Mouse (Mus musculus): Measurements from ENCODE around the gene Nmnat3.
A peak's percentile ranks its signal among the peaks of the same experiment; 100 is the strongest.

The Nmnat3 gene

GRCm38 (mm10) chr9:98420666-98421065 is 133.4 kb downstream of the Nmnat3 start:
- DNase-seq (ENCODE audit: low spot score in 2 of 2): no peak

DNA sequence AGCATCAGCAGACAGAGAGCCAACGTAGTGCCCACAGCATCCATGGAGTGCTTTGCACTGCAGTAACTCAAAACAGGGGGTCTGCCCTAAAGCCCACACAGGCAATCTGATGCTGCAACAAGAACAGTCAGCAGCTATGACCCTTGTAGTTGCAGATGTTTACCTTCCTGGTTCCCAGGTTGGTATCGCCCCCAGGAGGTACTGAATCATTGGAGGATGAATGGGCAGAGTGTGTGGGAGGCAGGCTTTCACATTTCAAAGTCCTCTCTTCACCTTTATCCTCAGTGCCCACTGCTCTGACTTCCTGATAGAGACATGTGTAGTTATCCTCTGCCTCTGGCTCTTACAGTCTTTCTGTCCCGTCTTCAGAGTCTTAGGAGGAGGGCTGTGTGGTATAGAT is 134.7 kb downstream of the Nmnat3 start:
- no peak for DNase-seq (ENCODE audit: low spot score in 2 of 2)

GRCm38 (mm10) chr9:98422656-98423055 is 135.4 kb downstream of the Nmnat3 start, which contains the start of gene Rbp1:
TSS of gene Rbp1 (plus strand) at chr9:98422961.
- DNase-seq (ENCODE audit: low spot score in 2 of 2): no peak

DNA sequence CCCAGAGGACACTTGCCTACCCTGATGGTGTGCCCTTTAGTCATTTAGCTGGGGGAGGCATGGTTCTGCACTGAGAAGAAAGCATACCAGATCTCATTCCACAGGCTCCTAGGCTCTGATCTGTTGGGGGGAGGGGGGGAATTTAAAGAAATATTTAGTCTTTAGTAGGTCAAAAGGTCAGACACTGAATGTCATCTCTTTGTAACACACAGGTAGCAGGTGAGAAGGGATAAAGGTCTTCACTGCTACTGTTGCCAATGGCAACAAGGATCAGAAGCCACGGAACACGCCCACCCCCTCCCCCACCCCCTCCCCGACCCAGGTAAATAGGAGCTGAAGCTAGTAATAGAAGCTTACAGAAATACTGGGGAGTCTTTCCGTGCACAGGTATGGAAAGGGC is 136.5 kb downstream of the Nmnat3 start:
- no peak for DNase-seq (ENCODE audit: low spot score in 2 of 2)

GRCm38 (mm10) chr9:98424291-98424690 is 137.1 kb downstream of the Nmnat3 start:
- no peak for DNase-seq (ENCODE audit: low spot score in 2 of 2)

DNA sequence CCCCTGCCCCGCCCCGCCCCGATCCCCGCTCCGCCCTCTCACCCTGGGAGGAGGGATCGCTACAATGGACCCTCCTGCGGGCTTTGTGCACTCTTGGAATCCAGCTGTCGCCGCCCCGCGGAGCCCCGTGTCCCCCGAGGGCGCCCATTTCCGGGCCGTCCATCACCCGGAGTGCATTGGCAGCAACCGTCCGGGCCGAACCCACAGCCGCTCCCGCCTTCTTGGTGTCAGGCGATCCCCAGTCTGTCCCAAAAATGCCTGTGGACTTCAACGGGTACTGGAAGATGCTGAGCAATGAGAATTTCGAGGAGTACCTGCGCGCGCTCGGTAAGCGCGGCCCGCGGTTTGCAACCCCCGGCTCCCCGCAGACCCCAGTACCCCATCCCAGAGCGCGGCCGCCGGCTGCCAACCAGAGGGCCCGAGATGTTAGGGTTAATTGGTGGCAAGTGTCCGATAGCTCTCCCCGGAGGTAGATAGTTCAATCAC is 137.5 kb downstream of the Nmnat3 start:
- peak in 1 of 2 experiments; percentile 9 for DNase-seq (ENCODE audit: low spot score in 2 of 2)

DNA sequence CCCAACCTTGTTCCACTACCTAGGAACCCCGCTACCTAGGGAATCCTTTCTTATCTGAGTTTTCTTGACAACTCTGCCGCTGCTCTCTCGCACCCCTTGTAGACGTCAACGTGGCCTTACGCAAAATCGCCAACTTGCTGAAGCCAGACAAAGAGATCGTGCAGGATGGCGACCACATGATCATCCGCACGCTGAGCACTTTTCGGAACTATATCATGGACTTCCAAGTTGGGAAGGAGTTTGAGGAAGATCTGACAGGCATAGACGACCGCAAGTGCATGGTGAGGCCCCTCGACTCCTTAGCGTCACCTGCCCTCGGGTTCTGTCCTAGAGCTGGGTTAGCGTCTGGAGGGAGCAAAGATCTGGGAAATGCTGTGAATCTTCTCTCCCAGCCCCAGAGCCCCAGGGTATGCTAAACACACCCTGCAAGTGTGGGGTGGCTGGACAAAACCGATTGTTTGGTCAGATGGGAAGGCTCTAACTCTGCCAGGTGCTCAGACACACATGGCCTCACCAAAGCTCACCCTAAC is 138.2 kb downstream of the Nmnat3 start:
- DNase-seq (ENCODE audit: low spot score in 2 of 2): no peak

GRCm38 (mm10) chr9:98427906-98428517 is 140.8 kb downstream of the Nmnat3 start:
- no peak for DNase-seq (ENCODE audit: low spot score in 2 of 2)

DNA sequence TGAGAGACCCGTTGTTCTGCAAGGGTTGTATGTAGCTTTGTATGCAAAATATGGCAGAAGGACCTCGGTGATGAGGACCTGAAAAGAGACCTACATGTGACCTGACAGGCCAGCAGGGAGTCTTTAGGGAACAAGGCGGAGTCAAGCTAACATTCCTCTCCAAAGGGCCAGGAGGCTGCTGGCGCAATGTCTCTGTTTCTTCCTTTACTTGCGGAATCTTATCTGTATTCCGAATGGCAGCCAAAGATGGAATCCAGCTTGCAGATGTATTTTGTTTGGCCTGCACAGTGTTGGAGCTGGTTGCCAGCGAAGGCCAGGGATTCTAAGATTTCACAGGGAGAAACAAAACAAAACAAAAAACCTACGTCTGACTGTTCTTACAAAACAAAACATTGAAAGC is 141.5 kb downstream of the Nmnat3 start:
- no peak for DNase-seq (ENCODE audit: low spot score in 2 of 2)

GRCm38 (mm10) chr9:98429806-98430205 is 142.6 kb downstream of the Nmnat3 start:
- DNase-seq (ENCODE audit: low spot score in 2 of 2): no peak

- no peak for DNase-seq (ENCODE audit: low spot score in 2 of 2)
Observed at GRCm38 (mm10) chr9:98430528-98430927, 143.3 kb downstream of the Nmnat3 start.

- no peak for DNase-seq (ENCODE audit: low spot score in 2 of 2)
Observed at GRCm38 (mm10) chr9:98433021-98433420, 145.8 kb downstream of the Nmnat3 start.

DNA sequence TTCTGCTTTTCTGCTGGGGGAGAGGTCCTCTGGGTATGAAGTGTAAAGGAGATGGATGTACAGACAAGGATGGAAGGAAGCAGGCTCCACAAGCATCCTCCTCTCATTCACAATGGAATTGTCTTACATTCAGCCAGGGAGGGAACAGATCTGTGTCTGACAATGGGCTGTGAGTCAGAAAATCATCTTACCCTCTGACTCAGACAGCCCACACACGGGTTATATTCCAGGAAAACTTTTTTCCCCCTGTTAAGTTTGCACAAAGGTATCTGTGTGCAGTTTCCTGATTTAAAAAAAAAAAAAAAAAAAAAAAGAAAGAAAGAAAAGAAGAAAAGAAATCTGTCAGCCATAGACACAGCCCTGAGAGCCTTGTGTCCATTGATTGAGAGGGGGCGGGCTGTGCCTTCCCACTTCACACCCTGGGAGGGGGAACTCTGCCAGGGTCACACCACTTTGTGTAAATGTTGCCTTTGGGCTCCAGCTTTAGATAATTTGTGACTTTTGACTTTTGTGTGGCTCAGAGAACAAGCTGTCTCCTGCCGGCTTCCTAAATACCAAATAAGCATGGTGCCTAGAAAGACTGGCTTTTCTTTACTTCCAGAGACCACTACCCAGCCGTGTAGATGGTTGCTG is 146.8 kb downstream of the Nmnat3 start:
- no peak for DNase-seq (ENCODE audit: low spot score in 2 of 2)

DNA sequence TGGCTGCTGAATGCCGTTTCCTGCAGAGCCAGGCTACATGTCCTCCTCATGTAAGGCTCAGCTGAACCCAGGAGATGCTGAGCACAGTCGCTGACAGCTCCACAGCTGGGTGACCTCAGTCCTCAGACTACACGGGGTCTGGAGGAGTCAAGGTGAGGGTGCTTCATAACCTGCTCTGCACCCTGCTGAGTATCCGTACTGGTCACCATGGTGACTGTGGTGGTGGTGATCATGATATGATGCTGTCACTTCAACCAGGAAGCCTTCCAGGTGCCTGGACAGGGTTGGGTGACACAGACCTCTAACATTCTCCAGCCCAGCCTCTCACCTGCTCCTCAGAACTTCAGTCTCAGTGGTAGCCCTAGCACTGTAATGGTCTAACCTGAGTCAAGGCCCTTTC is 150.6 kb downstream of the Nmnat3 start:
- no peak for DNase-seq (ENCODE audit: low spot score in 2 of 2)

GRCm38 (mm10) chr9:98439091-98439490 is 151.9 kb downstream of the Nmnat3 start:
- DNase-seq (ENCODE audit: low spot score in 2 of 2): no peak

DNA sequence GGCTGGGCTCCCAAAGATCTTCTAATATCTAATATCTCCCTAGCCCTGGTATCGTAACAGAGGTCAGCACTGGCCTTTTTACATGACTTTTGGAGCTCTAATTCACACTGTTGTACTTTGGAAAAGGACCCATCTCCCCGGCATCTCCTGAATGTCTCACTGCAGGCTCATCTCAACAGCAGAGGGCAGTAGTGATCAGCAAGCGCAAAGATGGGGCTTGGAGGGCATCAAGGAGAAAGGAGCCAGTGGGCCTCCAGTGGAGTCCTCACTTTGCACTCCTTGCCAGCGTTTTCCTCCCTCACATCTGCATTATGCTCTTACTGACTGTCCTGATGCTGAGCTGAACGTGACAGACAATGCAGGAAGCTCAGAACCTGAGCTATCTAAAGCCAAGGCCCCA is 155.4 kb downstream of the Nmnat3 start:
- DNase-seq (ENCODE audit: low spot score in 2 of 2): peak in 1 of 2 experiments; percentile 10

DNA sequence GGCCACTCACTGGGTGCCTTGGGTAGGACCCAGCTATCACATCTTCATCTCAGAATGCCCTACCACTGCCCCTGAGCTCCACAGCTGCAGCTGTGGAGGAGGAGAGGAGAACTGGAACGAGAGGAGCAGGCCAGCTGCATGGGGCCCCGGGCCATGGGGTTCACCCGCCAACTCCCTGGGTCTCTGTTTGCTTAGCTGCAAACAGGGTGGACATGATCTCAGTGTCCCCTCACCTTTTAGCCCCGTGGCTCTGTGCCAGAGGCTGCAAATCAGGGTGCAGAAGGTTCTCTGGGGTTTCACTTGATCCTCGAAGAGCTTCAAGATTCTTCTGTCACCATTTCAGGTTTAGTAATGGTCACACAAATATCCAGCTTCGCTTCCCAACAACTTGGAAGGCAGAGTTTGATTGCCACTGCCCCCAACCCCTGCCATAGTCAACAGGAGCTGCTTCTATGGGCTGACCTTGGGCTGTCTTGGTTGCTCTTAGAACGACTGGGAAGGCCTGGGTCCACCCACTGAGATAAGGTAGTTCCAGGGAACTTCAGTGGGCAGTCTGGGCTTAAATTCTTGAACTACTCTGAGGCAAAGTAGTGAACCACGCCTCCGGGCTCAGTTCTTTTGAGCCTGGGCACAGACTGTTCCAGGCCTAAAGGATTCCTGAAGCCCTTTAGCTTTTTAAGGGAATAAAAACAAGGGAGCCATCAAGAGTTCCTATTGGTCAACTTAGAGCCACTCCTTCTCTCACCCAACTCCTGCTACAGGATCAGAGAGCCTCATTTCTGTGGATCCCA is 158.3 kb downstream of the Nmnat3 start:
- no peak for DNase-seq (ENCODE audit: low spot score in 2 of 2)

GRCm38 (mm10) chr9:98450976-98451375 is 163.7 kb downstream of the Nmnat3 start:
- no peak for DNase-seq (ENCODE audit: low spot score in 2 of 2)

GRCm38 (mm10) chr9:98466709-98467108 is 179.5 kb downstream of the Nmnat3 start:
- DNase-seq (ENCODE audit: low spot score in 2 of 2): no peak

Measured in thymus, postnatal 10 days (tissue).